Mouse (Mus musculus) midbrain, embryonic 15.5 days (tissue): ENCODE data around the gene Ptprd. TPM values are rescaled to one million over a fixed set of nuclear protein-coding genes. Genes with fewer than 3 reads are reported as not detected.

Experiments
- ATAC-seq: fragments of 200-750 bp; cut with Nextera tagmentation; replicated peaks from 2 replicates; pipeline ENCODE4 v1.8.0; 2017; ENCODE audit warnings: moderate TSS enrichment
- H3K27ac ChIP-seq: fragments of 300-500 bp; sonication (generic); 2 replicates; pipeline ENCODE4 v1.5.1; 2015; ENCODE audit warnings: mild to moderate bottlenecking, inconsistent platforms
- H3K27me3 ChIP-seq: fragments of 300-500 bp; sonication (generic); replicated peaks from 2 replicates; pipeline ENCODE4 v1.6.1; 2015; ENCODE audit warnings: inconsistent platforms
- H3K36me3 ChIP-seq: fragments of 300-500 bp; sonication (generic); replicated peaks from 2 replicates; pipeline ENCODE4 v1.6.1; 2015; ENCODE audit warnings: inconsistent platforms
- H3K4me1 ChIP-seq: fragments of 300-500 bp; sonication (generic); 2 replicates; pipeline ENCODE4 v1.6.1; 2015; ENCODE audit warnings: inconsistent platforms
- H3K4me2 ChIP-seq: fragments of 300-500 bp; sonication (generic); 2 replicates; pipeline ENCODE4 v1.6.1; 2015; ENCODE audit warnings: inconsistent platforms, mild to moderate bottlenecking, moderate library complexity
- H3K4me3 ChIP-seq: fragments of 300-500 bp; sonication (generic); 2 replicates; pipeline ENCODE4 v1.5.1; 2015; ENCODE audit warnings: mild to moderate bottlenecking, inconsistent platforms
- H3K9ac ChIP-seq: fragments of 300-500 bp; sonication (generic); 2 replicates; pipeline ENCODE4 v1.6.1; 2015; ENCODE audit warnings: mild to moderate bottlenecking, inconsistent platforms
- H3K9me3 ChIP-seq: fragments of 300-500 bp; sonication (generic); 2 replicates; pipeline ENCODE4 v1.6.1; 2016; ENCODE audit warnings: inconsistent platforms
- WGBS: fragments of 180-500 bp; shearing (Covaris S2); methylation state at CpG from one replicate; pipeline ENCODE4 v1.1.7; 2015; ENCODE audit warnings: mixed read lengths; 5-methylcytosine and 5-hydroxymethylcytosine counted together
- polyA plus RNA-seq: library from polyadenylated mRNA; unstranded; fragments of >200 nt; fragmentation: Nextera tagmentation; extraction: Ambion mirVana; gene quantifications from 2 replicates; pipeline ENCODE4 v1.2.1, GENCODE M21; 2015

The Ptprd gene
- polyA plus RNA-seq, 1 experiment from 2014 or later = 91.7 TPM

DNA sequence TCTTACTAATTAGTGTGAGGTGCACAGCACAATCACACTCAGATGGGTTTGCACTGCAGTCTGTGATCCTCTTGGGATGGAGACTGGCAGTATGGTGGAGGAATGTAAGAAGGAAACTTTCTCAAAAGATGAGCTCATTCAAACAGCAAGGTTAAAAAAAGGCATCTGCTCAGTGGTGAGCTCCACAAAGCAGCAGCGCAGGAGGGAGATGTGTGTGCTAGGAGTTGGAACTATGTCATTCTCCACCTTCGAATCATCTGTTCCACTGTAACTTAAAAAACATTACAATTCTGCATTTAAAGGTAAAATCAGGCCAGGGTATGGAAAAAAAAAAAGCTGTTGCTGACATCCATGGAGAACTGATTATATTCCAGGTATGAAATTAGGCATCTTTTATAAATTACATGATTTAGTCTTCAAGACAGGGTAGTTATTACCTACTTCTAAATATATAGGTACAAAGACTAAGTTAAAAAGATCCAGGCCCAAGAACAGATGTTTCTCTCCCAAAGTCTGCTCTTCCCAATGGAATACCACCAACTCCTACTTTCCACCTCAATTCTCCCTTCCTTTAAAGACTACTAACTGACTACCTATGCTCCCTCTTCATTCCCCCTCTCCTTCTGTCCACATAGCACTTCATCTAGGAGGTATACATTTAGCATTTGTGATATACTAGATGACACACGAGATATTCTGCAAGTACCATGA is 562.0 kb downstream of the Ptprd start:
- H3K4me1 ChIP-seq = no peaks in the 10 kb centered on the region
- no peak overlapping the region for H3K27ac ChIP-seq
- no peaks in the 10 kb centered on the region for H3K9me3 ChIP-seq
- no peaks in the 10 kb centered on the region for H3K27me3 ChIP-seq
- H3K9ac ChIP-seq = no peak overlapping the region
- no peak overlapping the region for H3K4me3 ChIP-seq
- 85% methylated on average over 3 of the region's 3 CpGs for WGBS
- no peak overlapping the region for H3K4me2 ChIP-seq
- H3K36me3 ChIP-seq = no peaks in the 10 kb centered on the region
- ATAC-seq = no peak

DNA sequence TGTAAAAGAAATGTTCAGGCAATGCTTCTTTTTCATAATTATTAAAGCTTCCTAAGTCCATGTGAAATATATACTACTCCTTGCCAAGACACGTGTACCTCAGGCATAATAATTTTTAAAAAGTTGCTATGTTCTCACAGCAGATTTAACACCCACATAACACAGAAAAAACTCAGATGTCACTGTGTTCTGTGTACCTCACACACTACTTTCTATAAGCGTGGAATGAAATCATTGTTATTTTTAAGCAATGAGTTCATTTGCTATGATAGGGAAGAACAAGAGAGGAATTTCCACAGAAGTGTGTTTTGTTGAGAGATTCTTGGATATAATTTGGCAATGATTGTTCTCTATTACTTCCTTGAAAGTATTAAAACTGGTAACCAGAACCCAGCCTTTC is 562.9 kb downstream of the Ptprd start:
- Histone ChIP-seq H3K27me3 (no peaks in the 10 kb centered on the region), H3K9ac (no peak overlapping the region), H3K4me3 (no peak overlapping the region), H3K27ac (no peak overlapping the region), H3K4me2 (no peak overlapping the region), H3K4me1 (no peaks in the 10 kb centered on the region), H3K9me3 (no peaks in the 10 kb centered on the region), H3K36me3 (no peaks in the 10 kb centered on the region)
- no peak for ATAC-seq
- WGBS = 92% methylated on average over 2 of the region's 2 CpGs

DNA sequence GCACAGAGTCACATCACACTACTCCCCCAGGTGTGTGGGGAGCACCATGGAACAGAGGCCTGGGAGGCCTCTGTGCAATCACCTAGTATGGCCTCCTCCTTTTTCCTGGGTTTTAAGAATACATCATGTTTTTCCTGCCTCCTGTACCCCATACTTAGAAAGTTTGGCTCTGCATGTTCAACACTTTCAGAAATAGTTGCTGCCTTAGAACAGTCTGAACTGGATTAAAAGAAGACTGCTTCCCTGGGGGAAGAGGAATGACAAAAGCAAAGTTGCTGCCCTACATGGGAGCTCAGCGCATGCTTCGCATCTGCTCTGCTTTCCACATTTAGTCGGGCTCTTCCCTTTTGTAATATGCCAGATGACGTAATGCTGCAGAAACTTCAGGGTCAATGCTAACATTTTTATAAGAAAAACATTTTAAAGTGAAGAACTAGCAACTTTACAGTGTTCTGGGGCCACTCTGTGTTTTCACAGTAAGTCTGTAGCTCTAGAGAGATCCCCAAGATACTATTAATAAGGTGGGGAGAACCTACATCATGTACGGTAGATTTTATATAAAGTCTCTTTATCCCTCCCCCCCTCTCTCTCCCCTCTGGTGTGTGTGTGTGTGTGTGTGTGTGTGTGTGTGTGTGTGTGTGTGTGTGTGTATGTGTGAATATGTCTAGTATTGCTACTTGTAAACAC is 564.2 kb downstream of the Ptprd start:
- Histone ChIP-seq H3K4me2 (no peak overlapping the region), H3K36me3 (no peaks in the 10 kb centered on the region), H3K9ac (no peak overlapping the region), H3K4me1 (no peaks in the 10 kb centered on the region), H3K27ac (no peak overlapping the region), H3K9me3 (no peaks in the 10 kb centered on the region), H3K27me3 (no peaks in the 10 kb centered on the region), H3K4me3 (no peak overlapping the region)
- ATAC-seq = no peak
- 86% methylated on average over 5 of the region's 5 CpGs for WGBS

DNA sequence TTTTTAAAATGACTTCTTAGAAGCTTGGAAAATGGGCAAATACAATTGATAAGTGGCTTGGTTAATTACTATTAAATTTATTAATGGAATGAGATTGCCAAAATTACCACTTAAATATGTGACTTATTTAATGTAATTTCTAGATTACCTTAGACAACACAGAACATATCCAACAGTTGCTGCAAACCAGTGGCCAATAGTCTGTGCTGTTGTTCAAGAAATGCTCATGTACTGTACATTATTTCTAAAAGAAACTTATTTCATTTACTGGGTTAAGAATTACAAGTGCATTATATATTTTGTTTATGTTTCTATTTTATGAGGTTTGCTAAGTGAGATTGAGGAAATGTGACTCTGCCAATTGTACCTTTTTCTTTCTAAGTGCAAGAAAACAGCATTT is 567.3 kb downstream of the Ptprd start:
- H3K36me3 ChIP-seq = no peaks in the 10 kb centered on the region
- ATAC-seq = no peak
- H3K4me1 ChIP-seq = no peaks in the 10 kb centered on the region; the same call in 1 of the 2 replicates
- no peaks in the 10 kb centered on the region for H3K9me3 ChIP-seq
- no peak overlapping the region for H3K4me3 ChIP-seq
- no peak overlapping the region for H3K4me2 ChIP-seq
- no peak overlapping the region for H3K27ac ChIP-seq
- no peak overlapping the region for H3K9ac ChIP-seq
- no peaks in the 10 kb centered on the region for H3K27me3 ChIP-seq

DNA sequence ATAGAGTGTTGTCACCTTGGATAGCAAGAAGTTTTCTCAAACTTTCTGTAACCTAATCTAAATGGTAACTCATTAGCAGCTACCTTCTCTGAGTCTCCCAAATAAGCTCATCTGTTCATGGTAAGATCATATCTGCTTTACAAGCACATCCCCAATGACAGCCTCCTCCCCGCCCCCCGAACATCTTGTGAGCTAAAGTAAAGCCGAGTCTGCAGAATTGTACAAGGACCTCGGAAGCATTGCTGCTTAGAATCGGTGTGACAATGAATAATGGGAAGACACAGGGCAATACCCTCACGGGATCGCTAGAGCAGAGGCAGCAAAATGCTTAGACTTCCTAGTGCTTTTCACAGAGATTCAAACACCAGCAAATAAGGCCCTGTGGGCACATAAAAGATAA is 571.7 kb downstream of the Ptprd start:
- 71% methylated on average over 7 of the region's 7 CpGs for WGBS
- H3K36me3 ChIP-seq = no peaks in the 10 kb centered on the region
- no peaks in the 10 kb centered on the region for H3K27me3 ChIP-seq
- no peak overlapping the region for H3K4me3 ChIP-seq
- no peak overlapping the region for H3K9ac ChIP-seq
- no peaks in the 10 kb centered on the region; the same call in 1 of the 2 replicates for H3K4me1 ChIP-seq
- H3K9me3 ChIP-seq = no peaks in the 10 kb centered on the region
- no peak for ATAC-seq
- no peak overlapping the region for H3K4me2 ChIP-seq
- H3K27ac ChIP-seq = no peak overlapping the region

DNA sequence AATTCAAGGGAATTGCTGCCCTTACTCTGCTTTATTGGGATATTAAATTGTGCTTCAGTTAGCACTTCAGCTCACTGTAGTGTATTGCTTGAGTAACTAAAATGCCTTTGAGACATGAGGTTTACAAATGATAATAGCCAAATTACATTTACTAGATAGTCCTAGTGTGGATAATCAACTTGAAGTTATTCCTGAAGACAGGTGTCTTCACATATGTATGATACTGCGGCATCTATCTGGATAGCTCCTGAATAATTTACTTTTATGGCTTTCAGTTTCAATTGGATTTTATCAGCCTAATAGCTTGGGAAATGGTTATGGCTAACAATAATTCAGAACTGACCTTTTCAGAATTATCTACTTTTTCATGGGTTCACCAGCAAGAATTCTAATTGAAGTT is 598.6 kb downstream of the Ptprd start:
- no peak overlapping the region for H3K4me3 ChIP-seq
- no peak for ATAC-seq
- no peaks in the 10 kb centered on the region for H3K27me3 ChIP-seq
- H3K4me1 ChIP-seq = no peaks in the 10 kb centered on the region
- H3K9me3 ChIP-seq = no peaks in the 10 kb centered on the region
- no peak overlapping the region for H3K9ac ChIP-seq
- WGBS = 65% methylated on average over 1 of the region's 1 CpGs
- no peaks in the 10 kb centered on the region for H3K36me3 ChIP-seq
- no peak overlapping the region for H3K4me2 ChIP-seq
- H3K27ac ChIP-seq = no peak overlapping the region

DNA sequence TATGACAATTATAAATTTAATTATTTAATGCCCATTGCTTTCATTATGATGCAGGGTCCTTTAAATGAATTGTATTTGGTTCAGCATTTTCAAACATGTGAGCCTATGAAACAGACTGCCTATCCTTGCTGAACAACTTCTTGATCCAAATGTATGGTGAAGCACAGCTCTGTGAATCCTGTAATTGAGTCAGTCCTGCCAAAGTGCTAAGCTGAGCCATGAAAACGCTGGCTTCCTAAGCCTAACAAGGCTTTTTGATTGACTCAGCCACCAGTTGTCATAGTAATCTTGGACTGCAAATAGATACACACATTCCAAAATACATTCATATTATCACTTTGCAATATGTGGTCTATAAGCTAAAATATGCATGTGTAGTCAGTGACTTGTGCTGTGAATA is 625.1 kb downstream of the Ptprd start:
- WGBS = 73% methylated on average over 1 of the region's 1 CpGs
- no peak overlapping the region for H3K27ac ChIP-seq
- H3K4me1 ChIP-seq = no peaks in the 10 kb centered on the region
- no peaks in the 10 kb centered on the region for H3K27me3 ChIP-seq
- no peak overlapping the region for H3K4me2 ChIP-seq
- H3K4me3 ChIP-seq = no peak overlapping the region
- no peaks in the 10 kb centered on the region for H3K9me3 ChIP-seq
- H3K9ac ChIP-seq = no peak overlapping the region
- no peaks in the 10 kb centered on the region for H3K36me3 ChIP-seq
- ATAC-seq = no peak

DNA sequence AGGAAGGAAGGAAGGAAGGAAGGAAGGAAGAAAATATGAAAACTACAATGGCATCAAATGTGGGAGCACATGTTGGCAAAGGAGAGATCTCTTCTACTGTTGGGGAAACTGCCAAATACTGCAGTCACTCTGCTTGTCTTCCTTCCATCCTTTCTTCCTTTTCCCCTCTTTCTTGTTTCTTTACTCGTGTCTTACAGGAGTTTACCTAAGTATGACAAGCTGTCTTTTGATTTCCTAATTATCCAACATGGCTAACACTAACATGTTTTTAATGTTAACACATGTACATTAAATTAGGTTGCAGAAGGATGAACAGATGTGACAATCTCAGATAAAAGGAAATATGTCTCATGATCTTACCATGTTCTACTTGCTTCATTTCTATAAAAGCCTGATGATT is 625.5 kb downstream of the Ptprd start:
- ATAC-seq = no peak
- H3K4me1 ChIP-seq = no peaks in the 10 kb centered on the region
- no peak overlapping the region for H3K9ac ChIP-seq
- no peaks in the 10 kb centered on the region for H3K36me3 ChIP-seq
- no peak overlapping the region for H3K4me3 ChIP-seq
- no peak overlapping the region for H3K4me2 ChIP-seq
- no peak overlapping the region for H3K27ac ChIP-seq
- H3K9me3 ChIP-seq = no peaks in the 10 kb centered on the region
- H3K27me3 ChIP-seq = no peaks in the 10 kb centered on the region
- WGBS = 81% methylated on average over 1 of the region's 1 CpGs

DNA sequence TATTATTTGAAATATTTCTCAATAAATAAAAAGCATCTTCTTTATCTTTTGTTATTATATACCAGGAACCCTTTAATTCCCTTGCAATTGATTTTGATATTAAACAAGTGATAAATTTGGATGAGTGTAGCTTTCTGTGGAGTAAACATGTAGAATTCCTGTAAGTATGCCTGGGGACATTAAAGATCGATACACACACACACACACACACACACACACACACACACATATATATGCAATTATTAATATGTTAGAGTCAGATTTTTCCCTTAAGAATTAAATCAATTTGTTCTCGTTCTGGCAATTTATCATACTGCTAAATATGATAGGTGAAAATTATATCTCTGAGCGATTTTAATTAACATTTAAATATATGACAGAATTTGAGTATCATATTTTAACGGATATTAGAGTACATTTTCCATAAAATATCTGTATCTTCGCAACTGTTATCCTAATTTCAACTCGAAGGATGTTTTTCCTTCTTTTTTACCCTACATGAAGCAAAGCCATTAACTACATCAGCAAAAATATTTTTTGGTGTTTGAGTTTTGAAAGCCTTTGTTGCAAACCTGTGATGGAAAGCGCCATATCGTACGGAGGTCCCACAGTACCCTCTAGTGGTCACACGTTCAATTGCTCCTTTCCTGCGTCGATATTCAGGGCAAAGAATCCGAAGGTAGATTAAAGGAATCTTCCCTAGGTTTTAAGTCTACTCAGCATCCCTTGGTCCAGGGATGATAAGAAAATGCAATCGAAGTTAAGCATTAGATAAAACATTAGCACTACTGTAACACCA is 653.2 kb downstream of the Ptprd start:
- Histone ChIP-seq H3K4me2 (no peak overlapping the region), H3K27ac (no peak overlapping the region), H3K4me3 (no peak overlapping the region), H3K27me3 (no peaks in the 10 kb centered on the region), H3K36me3 (no peaks in the 10 kb centered on the region), H3K4me1 (no peaks in the 10 kb centered on the region), H3K9me3 (no peaks in the 10 kb centered on the region), H3K9ac (no peak overlapping the region)
- WGBS = 17% methylated on average over 14 of the region's 14 CpGs
- peak; percentile 90 for ATAC-seq

DNA sequence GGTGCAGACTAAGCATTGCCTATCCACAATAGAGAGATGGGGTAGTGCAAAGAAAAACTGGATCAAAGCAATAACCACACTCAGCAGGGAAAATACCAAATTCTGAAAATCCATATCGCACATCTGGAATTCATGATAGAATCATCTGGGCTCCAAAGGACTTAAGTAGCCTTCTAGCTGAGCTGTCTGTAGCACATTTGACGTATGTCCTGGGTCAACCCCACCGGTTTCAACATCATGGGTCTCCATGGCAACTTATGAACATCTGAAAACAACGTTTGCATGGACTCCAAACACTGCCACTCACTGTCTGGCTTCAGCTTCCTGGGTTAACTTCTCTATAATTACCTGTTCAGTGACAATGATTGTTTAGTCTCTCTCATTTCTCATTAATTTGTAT is 655.9 kb downstream of the Ptprd start:
- H3K4me3 ChIP-seq = no peak overlapping the region
- WGBS = 62% methylated on average over 4 of the region's 4 CpGs

DNA sequence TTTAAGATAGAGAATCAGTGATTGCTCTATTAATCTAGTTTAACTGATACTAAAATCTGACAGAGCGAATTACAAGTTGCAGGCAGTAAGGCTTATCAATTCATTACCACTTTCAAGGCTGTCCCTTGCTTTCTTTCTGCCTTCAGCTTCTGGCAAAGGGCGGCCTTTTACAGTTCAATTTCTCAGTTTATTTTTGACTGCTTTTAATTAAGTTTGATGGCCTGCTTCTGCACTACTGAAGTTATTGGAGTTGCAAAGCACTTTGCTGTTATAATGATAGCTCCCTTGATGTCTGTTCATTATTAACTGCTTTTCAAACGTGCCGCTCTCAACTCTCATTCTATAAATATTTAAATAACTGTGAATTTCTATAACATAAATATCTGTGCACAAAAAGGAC is 673.9 kb downstream of the Ptprd start:
- Histone ChIP-seq H3K9me3 (no peaks in the 10 kb centered on the region), H3K27ac (0 out of 2 replicates have a peak overlapping the region, but pooled peaks have one; percentile 18), H3K4me3 (no peak overlapping the region), H3K27me3 (no peaks in the 10 kb centered on the region), H3K4me2 (no peak overlapping the region; the same call in 1 of the 2 replicates), H3K9ac (no peak overlapping the region), H3K4me1 (peaks cover 4% of the 10 kb centered on the region; the same call in 1 of the 2 replicates), H3K36me3 (no peaks in the 10 kb centered on the region)
- ATAC-seq = no peak
- WGBS = 53% methylated on average over 4 of the region's 4 CpGs

More for the DNA sequence above, 655.9 kb downstream of the Ptprd start:
- no peaks in the 10 kb centered on the region for H3K9me3 ChIP-seq
- no peak overlapping the region for H3K4me2 ChIP-seq
- no peaks in the 10 kb centered on the region for H3K4me1 ChIP-seq
- no peak for ATAC-seq
- H3K27ac ChIP-seq = no peak overlapping the region
- no peaks in the 10 kb centered on the region for H3K36me3 ChIP-seq
- no peaks in the 10 kb centered on the region for H3K27me3 ChIP-seq
- H3K9ac ChIP-seq = no peak overlapping the region

DNA sequence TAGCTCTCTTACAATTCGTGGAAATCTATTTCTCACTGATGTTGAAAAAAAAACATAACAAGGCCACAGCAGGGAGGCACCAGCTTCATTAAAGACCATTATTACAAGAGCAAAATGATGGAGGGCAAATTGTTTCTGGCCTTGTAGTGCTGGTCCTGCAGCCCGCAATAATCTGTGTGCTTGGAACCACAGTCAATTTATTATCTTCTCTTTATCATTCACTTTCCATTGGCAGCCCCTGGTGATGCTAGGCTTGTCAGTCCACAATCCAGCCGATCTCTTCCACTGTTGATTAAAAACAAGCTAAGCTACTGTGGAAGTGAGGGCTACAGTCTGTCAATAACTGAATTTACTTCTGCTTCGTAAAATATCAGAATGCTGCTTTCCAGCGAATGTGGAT is 674.4 kb downstream of the Ptprd start:
- no peaks in the 10 kb centered on the region for H3K36me3 ChIP-seq
- H3K4me3 ChIP-seq = no peak overlapping the region
- WGBS = 41% methylated on average over 5 of the region's 5 CpGs
- H3K4me1 ChIP-seq = peaks cover 4% of the 10 kb centered on the region; the same call in 1 of the 2 replicates
- H3K9me3 ChIP-seq = no peaks in the 10 kb centered on the region
- no peak overlapping the region; the same call in 1 of the 2 replicates for H3K4me2 ChIP-seq
- no peak overlapping the region for H3K9ac ChIP-seq
- 0 out of 2 replicates have a peak, but pooled peaks have one; percentile 45 for ATAC-seq
- H3K27ac ChIP-seq = peak overlapping the region; percentile 18; the same call in 1 of the 2 replicates
- H3K27me3 ChIP-seq = no peaks in the 10 kb centered on the region
